Mouse (Mus musculus): ENCODE data around the gene Mdm2. TPM values are rescaled to one million over a fixed set of nuclear protein-coding genes. Genes with fewer than 3 reads are reported as not detected.

Mdm2 gene
- total and polyA plus RNA-seq, 2 experiments from 2014 or later = 24.6 to 28.9 TPM

DNA sequence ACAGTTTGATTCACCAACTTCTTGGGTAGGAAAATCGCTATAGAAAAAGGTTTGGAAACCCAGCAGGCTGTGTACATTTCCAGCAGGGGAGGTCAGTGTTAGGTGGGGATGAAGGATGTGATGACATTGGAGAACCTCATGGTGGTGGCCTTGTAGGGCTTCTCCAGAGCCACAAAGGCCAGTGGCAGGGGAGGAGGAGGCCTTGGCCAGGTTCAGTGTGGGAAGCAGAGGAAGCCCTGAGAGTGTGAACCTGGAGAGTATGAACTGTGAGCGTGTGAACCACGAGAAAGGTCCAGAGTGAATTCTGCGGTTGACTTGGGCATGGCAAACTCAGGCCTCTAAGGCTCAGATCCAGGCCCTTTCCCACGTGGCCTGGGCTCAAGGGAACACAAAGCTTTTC lies 18.0 kb upstream of the Mdm2 start:
- TF ChIP-seq CTCF (IDR thresholded peaks at IDR 0.05; ENCODE audit: low read depth) = no peak
- Histone ChIP-seq H3K36me3 (ENCODE audit: insufficient read depth, low read length) (no peaks in the 10 kb centered on the region), H3K27me3 (ENCODE audit: insufficient read depth, low read length) (no peaks in the 10 kb centered on the region), H3K4me3 (ENCODE audit: low read length) (no peak overlapping the region), H3K9ac (replicated peaks; ENCODE audit: low read length) (no peak overlapping the region), H3K27ac (no peak overlapping the region), H3K4me1 (ENCODE audit: insufficient read depth, low read length) (no peaks in the 10 kb centered on the region), H3K4me2 (ENCODE audit: low read depth, low read length) (no peak overlapping the region), H3K9me3 (ENCODE audit: low read length) (no peaks in the 10 kb centered on the region)
- DNase-seq (ENCODE audit: low spot score) (no peak), ATAC-seq (no peak)
- WGBS = 83% methylated on average over 5 of the region's 5 CpGs

- DNase-seq (ENCODE audit: low spot score) (no peak), ATAC-seq (no peak)
- Histone ChIP-seq H3K27ac (no peak overlapping the region), H3K9me3 (ENCODE audit: low read length) (no peaks in the 10 kb centered on the region), H3K4me2 (ENCODE audit: low read depth, low read length) (no peak overlapping the region), H3K27me3 (ENCODE audit: insufficient read depth, low read length) (no peaks in the 10 kb centered on the region), H3K36me3 (ENCODE audit: insufficient read depth, low read length) (no peaks in the 10 kb centered on the region), H3K9ac (replicated peaks; ENCODE audit: low read length) (no peak overlapping the region), H3K4me3 (ENCODE audit: low read length) (no peak overlapping the region), H3K4me1 (ENCODE audit: insufficient read depth, low read length) (no peaks in the 10 kb centered on the region)
- TF ChIP-seq CTCF (IDR thresholded peaks at IDR 0.05; ENCODE audit: low read depth) = no peak
- WGBS = 84% methylated on average over 9 of the region's 9 CpGs
Measured at GRCm38 (mm10) chr10:117727518-117728110, 17.1 kb upstream of the Mdm2 start.

DNA sequence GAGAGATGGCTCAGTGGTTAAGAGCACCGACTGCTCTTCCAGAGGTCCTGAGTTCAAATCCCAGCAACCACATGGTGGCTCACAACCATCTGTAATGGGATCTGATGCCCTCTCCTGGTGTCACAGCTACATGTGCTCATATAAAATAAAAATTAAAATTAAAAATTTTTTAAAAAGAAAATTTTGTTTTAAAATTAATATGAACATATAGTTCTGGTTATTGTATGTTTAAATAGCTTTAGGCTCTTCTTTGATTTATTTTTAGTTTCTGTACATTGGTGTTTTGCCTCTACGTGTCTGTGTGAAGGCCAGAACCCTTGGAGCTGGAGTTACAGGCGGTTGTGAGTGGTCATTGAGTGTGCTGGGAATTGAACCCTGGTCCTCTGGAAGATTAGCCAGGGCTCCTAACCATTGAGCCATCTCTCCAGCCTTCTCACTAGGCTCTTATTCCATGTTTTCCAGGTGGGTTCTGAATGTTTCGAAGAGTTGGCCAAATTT lies 16.4 kb upstream of the Mdm2 start:
- 95% methylated on average over 4 of the region's 4 CpGs for WGBS
- no peak overlapping the region for H3K4me3 ChIP-seq (ENCODE audit: low read length)
- H3K36me3 ChIP-seq (ENCODE audit: insufficient read depth, low read length) = no peaks in the 10 kb centered on the region
- H3K27me3 ChIP-seq (ENCODE audit: insufficient read depth, low read length) = no peaks in the 10 kb centered on the region
- no peak for DNase-seq (ENCODE audit: low spot score)
- H3K4me2 ChIP-seq (ENCODE audit: low read depth, low read length) = no peak overlapping the region
- no peak overlapping the region for H3K9ac ChIP-seq (replicated peaks; ENCODE audit: low read length)
- no peak for ATAC-seq
- H3K27ac ChIP-seq = no peak overlapping the region
- TF ChIP-seq CTCF (IDR thresholded peaks at IDR 0.05; ENCODE audit: low read depth) = no peak
- H3K9me3 ChIP-seq (ENCODE audit: low read length) = no peaks in the 10 kb centered on the region
- H3K4me1 ChIP-seq (ENCODE audit: insufficient read depth, low read length) = no peaks in the 10 kb centered on the region

- no peak overlapping the region for H3K4me3 ChIP-seq (ENCODE audit: low read length)
- no peak for TF ChIP-seq CTCF (IDR thresholded peaks at IDR 0.05; ENCODE audit: low read depth)
Measured at GRCm38 (mm10) chr10:117726350-117726749, 15.8 kb upstream of the Mdm2 start.

GRCm38 (mm10) chr10:117725671-117726070 lies 15.1 kb upstream of the Mdm2 start:
- no peak for DNase-seq (ENCODE audit: low spot score)
- Histone ChIP-seq H3K4me2 (ENCODE audit: low read depth, low read length) (no peak overlapping the region), H3K9ac (replicated peaks; ENCODE audit: low read length) (no peak overlapping the region), H3K27me3 (ENCODE audit: insufficient read depth, low read length) (no peaks in the 10 kb centered on the region), H3K36me3 (ENCODE audit: insufficient read depth, low read length) (no peaks in the 10 kb centered on the region), H3K27ac (no peak overlapping the region), H3K4me1 (ENCODE audit: insufficient read depth, low read length) (no peaks in the 10 kb centered on the region), H3K4me3 (ENCODE audit: low read length) (no peak overlapping the region), H3K9me3 (ENCODE audit: low read length) (no peaks in the 10 kb centered on the region)
- TF ChIP-seq CTCF (IDR thresholded peaks at IDR 0.05; ENCODE audit: low read depth) = no peak
- no peak for ATAC-seq
- WGBS = 80% methylated on average over 7 of the region's 7 CpGs

More at GRCm38 (mm10) chr10:117726350-117726749, 15.8 kb upstream of the Mdm2 start:
- DNase-seq (ENCODE audit: low spot score) (no peak), ATAC-seq (no peak)
- Histone ChIP-seq H3K4me1 (ENCODE audit: insufficient read depth, low read length) (no peaks in the 10 kb centered on the region), H3K9ac (replicated peaks; ENCODE audit: low read length) (no peak overlapping the region), H3K27ac (no peak overlapping the region), H3K4me2 (ENCODE audit: low read depth, low read length) (no peak overlapping the region), H3K9me3 (ENCODE audit: low read length) (no peaks in the 10 kb centered on the region), H3K27me3 (ENCODE audit: insufficient read depth, low read length) (no peaks in the 10 kb centered on the region), H3K36me3 (ENCODE audit: insufficient read depth, low read length) (no peaks in the 10 kb centered on the region)
- 95% methylated on average over 4 of the region's 4 CpGs for WGBS

- H3K27ac ChIP-seq = no peak overlapping the region
- H3K4me3 ChIP-seq (ENCODE audit: low read length) = no peak overlapping the region
- no peak for ATAC-seq
- no peaks in the 10 kb centered on the region for H3K27me3 ChIP-seq (ENCODE audit: insufficient read depth, low read length)
- H3K9me3 ChIP-seq (ENCODE audit: low read length) = no peaks in the 10 kb centered on the region
- H3K4me1 ChIP-seq (ENCODE audit: insufficient read depth, low read length) = no peaks in the 10 kb centered on the region
- H3K9ac ChIP-seq (replicated peaks; ENCODE audit: low read length) = no peak overlapping the region
- TF ChIP-seq CTCF (IDR thresholded peaks at IDR 0.05; ENCODE audit: low read depth) = no peak
- DNase-seq (ENCODE audit: low spot score) = no peak
- no peaks in the 10 kb centered on the region for H3K36me3 ChIP-seq (ENCODE audit: insufficient read depth, low read length)
- no peak overlapping the region for H3K4me2 ChIP-seq (ENCODE audit: low read depth, low read length)
- 95% methylated on average over 3 of the region's 3 CpGs for WGBS
Measured at GRCm38 (mm10) chr10:117724804-117725361, 14.3 kb upstream of the Mdm2 start.

DNA sequence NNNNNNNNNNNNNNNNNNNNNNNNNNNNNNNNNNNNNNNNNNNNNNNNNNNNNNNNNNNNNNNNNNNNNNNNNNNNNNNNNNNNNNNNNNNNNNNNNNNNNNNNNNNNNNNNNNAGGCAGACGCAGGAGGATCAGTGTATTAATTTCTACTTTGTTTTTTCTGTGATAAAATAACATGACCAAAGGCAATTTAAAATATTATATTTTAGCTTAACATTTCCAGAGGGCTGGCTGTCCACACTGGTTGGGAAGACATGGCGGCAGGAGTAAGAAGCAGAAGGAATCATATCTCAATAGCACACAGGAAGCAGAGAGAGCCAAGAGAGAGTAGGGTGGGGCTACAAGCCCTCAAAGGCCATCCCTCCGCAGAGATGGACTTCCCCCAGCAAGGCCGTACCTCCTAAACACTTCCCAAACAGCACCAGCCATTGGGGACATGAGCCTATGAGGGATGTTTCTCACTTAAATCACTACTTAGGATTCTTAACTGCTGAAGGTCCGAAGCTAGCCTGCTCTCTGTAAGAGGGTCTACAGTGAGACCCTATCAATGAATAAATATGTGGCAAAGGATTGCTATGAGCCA lies 13.7 kb upstream of the Mdm2 start:
- Histone ChIP-seq H3K4me1 (ENCODE audit: insufficient read depth, low read length) (no peaks in the 10 kb centered on the region), H3K27ac (no peak overlapping the region), H3K36me3 (ENCODE audit: insufficient read depth, low read length) (no peaks in the 10 kb centered on the region), H3K9me3 (ENCODE audit: low read length) (no peaks in the 10 kb centered on the region), H3K27me3 (ENCODE audit: insufficient read depth, low read length) (no peaks in the 10 kb centered on the region), H3K4me2 (ENCODE audit: low read depth, low read length) (no peak overlapping the region), H3K4me3 (ENCODE audit: low read length) (no peak overlapping the region), H3K9ac (replicated peaks; ENCODE audit: low read length) (no peak overlapping the region)
- WGBS = 83% methylated on average over 5 of the region's 5 CpGs
- no peak for TF ChIP-seq CTCF (IDR thresholded peaks at IDR 0.05; ENCODE audit: low read depth)
- ATAC-seq (no peak), DNase-seq (ENCODE audit: low spot score) (no peak)
